Mouse (Mus musculus) neural tube, embryonic 11.5 days (tissue): Measurements from ENCODE around the gene Shc3. TPM values are rescaled to one million over a fixed set of nuclear protein-coding genes. Genes with fewer than 3 reads are reported as not detected.

ENCODE experiments used
- ATAC-seq: fragments of 200-750 bp; cut with Nextera tagmentation; 2 replicates; pipeline ENCODE4 v1.8.0; 2017; ENCODE audit warnings: moderate number of reproducible peaks, mild to moderate bottlenecking, moderate TSS enrichment, moderate library complexity; ENCODE audit not compliant: insufficient read depth, low FRiP score, low TSS enrichment
- DNase-seq: peaks from one replicate; pipeline ENCODE4 v3.0.0-alpha.2; 2015; ENCODE audit warnings: low spot score
- H3K27ac ChIP-seq: fragments of 300-500 bp; sonication (generic); 2 replicates; pipeline ENCODE4 v1.5.1; 2014; ENCODE audit warnings: low read depth, mild to moderate bottlenecking, low read length
- H3K27me3 ChIP-seq: fragments of 300-500 bp; sonication (generic); 2 replicates; pipeline ENCODE4 v1.6.1; 2014; ENCODE audit warnings: mild to moderate bottlenecking, low read length, mixed read lengths; ENCODE audit not compliant: control insufficient read depth, insufficient read depth
- H3K36me3 ChIP-seq: fragments of 300-500 bp; sonication (generic); 2 replicates; pipeline ENCODE4 v1.6.1; 2014; ENCODE audit warnings: mild to moderate bottlenecking, low read length, moderate library complexity, mixed read lengths; ENCODE audit not compliant: control insufficient read depth, insufficient read depth
- H3K4me1 ChIP-seq: fragments of 300-500 bp; sonication (generic); 2 replicates; pipeline ENCODE4 v1.6.1; 2014; ENCODE audit warnings: low read length, mixed read lengths; ENCODE audit not compliant: control insufficient read depth, insufficient read depth
- H3K4me2 ChIP-seq: fragments of 300-500 bp; sonication (generic); 2 replicates; pipeline ENCODE4 v1.6.1; 2014; ENCODE audit warnings: low read depth, mild to moderate bottlenecking, moderate library complexity
- H3K4me3 ChIP-seq: fragments of 300-500 bp; sonication (generic); 2 replicates; pipeline ENCODE4 v1.5.1; 2014; ENCODE audit warnings: low read depth, low read length
- H3K9ac ChIP-seq: fragments of 300-500 bp; sonication (generic); 2 replicates; pipeline ENCODE4 v1.6.1; 2014; ENCODE audit warnings: mild to moderate bottlenecking, low read length
- H3K9me3 ChIP-seq: fragments of 300-500 bp; sonication (generic); 2 replicates; pipeline ENCODE4 v1.6.1; 2016; ENCODE audit warnings: low read length; ENCODE audit not compliant: control insufficient read depth
- WGBS: fragments of 180-500 bp; shearing (Covaris S2); extraction: QIAGEN DNeasy Blood & Tissue Kit; methylation state at CpG from one replicate; pipeline ENCODE4 v1.1.7; 2014; 5-methylcytosine and 5-hydroxymethylcytosine counted together
- polyA plus RNA-seq: library from polyadenylated mRNA; unstranded; fragments of >200 nt; fragmentation: Nextera tagmentation; extraction: Ambion mirVana; gene quantifications from 2 replicates; pipeline ENCODE4 v1.2.1, GENCODE M21; 2014

Gene Shc3
- polyA plus RNA-seq, 1 experiment from 2014 or later = 2.9 TPM

DNA sequence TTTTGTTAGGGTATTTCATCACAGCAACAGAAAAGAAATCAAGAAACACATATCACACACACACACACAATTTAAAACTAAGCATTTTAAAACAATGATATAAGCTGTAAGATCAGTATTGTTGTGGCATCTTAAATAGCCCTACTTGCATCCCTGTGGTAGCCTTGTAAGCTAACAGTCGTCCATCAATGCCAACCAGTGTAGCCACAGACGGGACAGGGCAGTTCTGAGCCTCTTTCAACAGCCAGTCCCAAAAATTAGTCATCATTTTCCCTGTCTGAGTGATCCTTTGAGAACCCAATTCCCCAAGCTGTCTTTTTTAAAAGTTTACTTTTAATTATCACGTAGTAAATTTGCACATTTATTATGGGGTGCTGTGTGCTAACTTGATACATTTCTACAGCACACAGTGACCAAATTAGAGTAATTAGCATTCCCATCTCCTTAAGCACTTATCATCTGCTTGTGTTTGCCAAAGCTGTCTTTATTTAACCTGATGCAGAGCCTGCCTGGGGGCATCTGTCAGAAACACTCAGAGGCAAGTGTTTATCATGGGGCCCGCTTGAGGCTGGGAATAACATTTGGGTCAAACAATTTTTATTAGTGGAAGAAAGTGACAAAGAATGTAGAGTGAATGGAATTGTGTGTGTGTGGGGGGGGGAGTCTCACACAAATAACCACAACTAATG lies 112.9 kb downstream of the Shc3 start:
- H3K4me2 ChIP-seq = no peak overlapping the region
- H3K9me3 ChIP-seq = no peaks in the 10 kb centered on the region
- H3K9ac ChIP-seq = no peak overlapping the region
- no peak overlapping the region for H3K4me3 ChIP-seq
- ATAC-seq (no peak), DNase-seq (no peak)
- no peaks in the 10 kb centered on the region for H3K27me3 ChIP-seq
- no peaks in the 10 kb centered on the region for H3K4me1 ChIP-seq
- no peaks in the 10 kb centered on the region for H3K36me3 ChIP-seq
- H3K27ac ChIP-seq = no peak overlapping the region
- 41% methylated on average over 4 of the region's 4 CpGs for WGBS

DNA sequence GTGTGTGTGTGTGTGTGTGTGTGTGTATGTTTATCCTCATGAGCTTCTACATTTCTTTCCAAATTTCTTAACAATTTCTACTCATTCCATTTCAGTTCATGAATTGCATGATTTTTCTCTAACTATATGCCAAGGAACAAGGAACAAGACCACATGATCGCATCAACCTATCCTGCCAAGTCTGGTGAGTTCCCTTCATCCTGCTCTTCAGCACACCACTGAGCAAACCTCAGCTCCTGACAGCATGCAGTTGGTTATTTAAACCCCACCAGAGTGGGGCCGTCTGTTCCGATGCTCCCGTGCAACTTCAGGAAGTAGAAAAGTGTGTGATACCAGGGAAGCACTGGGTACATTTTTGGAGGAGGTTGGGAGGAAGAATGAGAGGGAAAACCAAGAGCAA lies 122.7 kb downstream of the Shc3 start:
- Histone ChIP-seq H3K27me3 (no peaks in the 10 kb centered on the region), H3K4me1 (no peaks in the 10 kb centered on the region), H3K4me2 (no peak overlapping the region), H3K27ac (no peak overlapping the region), H3K4me3 (no peak overlapping the region), H3K9ac (no peak overlapping the region), H3K36me3 (no peaks in the 10 kb centered on the region), H3K9me3 (no peaks in the 10 kb centered on the region)
- WGBS = 84% methylated on average over 4 of the region's 4 CpGs
- no peak for DNase-seq
- no peak for ATAC-seq

DNA sequence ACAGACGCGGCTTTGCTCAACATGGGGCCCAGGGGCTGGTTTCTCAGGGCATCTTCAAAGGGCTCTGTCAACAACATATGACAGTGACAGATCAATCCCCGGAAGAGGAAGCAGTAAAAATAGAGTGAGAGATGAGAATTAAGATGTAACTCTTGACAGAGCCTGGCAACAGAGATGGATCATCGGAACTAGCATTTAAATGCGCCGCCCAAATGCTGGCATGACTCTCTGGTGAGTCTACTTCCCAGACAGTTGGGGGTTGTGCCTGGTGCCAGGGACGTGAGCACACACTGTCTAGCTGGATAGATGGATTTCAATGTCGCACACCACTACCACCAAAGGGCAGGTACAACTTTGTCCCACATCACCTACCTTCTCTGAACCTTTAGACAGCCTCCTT lies 126.3 kb downstream of the Shc3 start:
- DNase-seq = no peak
- no peaks in the 10 kb centered on the region for H3K36me3 ChIP-seq
- no peak overlapping the region for H3K4me2 ChIP-seq
- H3K9ac ChIP-seq = no peak overlapping the region
- no peak for ATAC-seq
- no peak overlapping the region for H3K4me3 ChIP-seq
- no peak overlapping the region for H3K27ac ChIP-seq
- no peaks in the 10 kb centered on the region for H3K9me3 ChIP-seq
- WGBS = 75% methylated on average over 8 of the region's 8 CpGs
- no peaks in the 10 kb centered on the region for H3K27me3 ChIP-seq
- H3K4me1 ChIP-seq = no peaks in the 10 kb centered on the region

DNA sequence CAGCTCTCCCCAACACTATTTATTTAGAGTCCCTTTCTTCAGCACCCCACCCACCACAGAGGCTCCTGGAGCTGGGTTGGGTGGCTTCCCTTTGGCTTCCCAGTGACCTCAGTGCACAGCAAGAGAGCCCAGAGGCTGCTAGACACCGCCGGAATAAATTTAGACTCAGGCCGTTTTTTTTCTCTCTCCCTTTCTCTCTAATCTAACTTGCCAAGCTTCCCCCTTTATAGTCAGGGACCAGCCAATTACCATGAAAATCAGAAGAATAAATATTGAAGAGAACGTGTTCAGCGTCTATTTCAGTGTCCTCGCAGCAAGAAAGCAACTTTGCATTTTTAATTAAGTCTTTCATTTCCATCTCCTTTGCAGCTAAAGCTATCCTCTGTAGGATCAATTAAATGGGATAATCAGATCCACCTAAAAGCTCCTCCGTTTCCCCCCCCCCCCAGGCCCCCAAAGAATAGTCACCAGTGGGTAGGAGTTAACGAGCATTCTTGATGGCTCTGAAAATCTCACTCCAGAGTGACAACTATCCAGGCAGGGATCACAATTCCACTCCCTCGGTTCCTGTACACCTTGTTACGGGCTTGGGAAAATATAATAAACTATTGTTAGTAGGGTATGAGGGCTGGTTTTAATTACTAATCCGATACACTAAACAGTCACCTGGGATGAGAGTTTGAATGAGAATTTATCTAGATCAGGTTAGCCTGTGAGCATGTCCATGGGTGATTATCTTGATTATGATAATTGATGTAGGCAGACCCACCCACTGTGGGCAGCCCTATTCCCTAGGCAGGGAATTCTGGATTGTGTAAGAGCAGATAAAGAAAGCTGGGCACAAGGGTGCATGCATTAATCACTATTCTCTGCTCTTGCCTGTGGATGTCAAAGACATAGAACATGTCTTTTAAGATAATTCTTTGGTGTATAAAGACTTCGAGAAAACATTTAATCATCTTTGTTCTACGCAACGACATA lies 131.8 kb downstream of the Shc3 start:
- no peaks in the 10 kb centered on the region for H3K9me3 ChIP-seq
- no peak overlapping the region for H3K4me3 ChIP-seq
- DNase-seq (no peak), ATAC-seq (no peak)
- no peak overlapping the region for H3K9ac ChIP-seq
- no peak overlapping the region for H3K27ac ChIP-seq
- no peak overlapping the region for H3K4me2 ChIP-seq
- no peaks in the 10 kb centered on the region for H3K4me1 ChIP-seq
- no peaks in the 10 kb centered on the region for H3K36me3 ChIP-seq
- H3K27me3 ChIP-seq = no peaks in the 10 kb centered on the region
- 84% methylated on average over 14 of the region's 14 CpGs for WGBS

DNA sequence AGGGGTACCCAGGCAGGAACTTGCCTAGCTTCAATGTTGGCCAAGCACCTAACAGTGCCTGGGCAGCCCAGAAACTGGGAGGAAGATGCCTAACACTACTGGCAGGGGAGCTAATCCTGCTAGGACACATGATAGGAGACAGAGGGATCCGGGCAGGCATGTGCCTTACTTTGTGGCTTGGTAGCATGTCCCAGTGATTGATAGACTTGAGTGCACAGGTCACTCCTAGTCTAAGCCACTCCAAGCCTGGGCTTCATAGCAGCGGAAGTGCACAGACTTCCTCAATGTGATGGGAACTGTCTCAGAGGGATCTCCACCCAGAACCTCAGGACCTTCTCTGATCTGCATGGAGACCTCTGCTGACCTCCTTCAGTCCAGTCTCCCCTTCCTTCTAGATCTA lies 134.1 kb downstream of the Shc3 start:
- Histone ChIP-seq H3K27me3 (no peaks in the 10 kb centered on the region), H3K4me1 (no peaks in the 10 kb centered on the region), H3K9ac (no peak overlapping the region), H3K27ac (no peak overlapping the region), H3K9me3 (no peaks in the 10 kb centered on the region), H3K4me2 (no peak overlapping the region), H3K36me3 (no peaks in the 10 kb centered on the region), H3K4me3 (no peak overlapping the region)
- ATAC-seq (no peak), DNase-seq (no peak)
- 61% methylated on average over 2 of the region's 2 CpGs for WGBS

DNA sequence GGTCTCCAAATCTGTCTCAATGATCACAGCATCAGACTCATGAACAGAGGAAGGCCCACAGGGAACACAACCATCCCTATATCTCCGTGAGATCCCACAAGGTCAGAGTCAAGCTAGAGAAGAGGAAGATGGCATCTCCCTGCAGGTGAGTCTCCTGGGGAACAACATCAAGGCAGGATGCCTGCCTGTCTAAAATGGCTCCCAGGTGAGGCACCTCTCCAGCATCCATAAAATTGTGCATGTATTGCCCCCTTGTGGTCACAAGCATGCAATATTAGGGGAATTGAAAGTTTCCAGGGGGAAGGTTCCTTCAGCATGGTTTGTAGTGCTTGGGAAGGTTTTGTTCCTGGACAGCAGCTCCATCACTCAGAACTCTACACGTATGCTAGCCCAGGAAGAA lies 134.8 kb downstream of the Shc3 start:
- 50% methylated on average over 2 of the region's 2 CpGs for WGBS
- Histone ChIP-seq H3K4me2 (no peak overlapping the region), H3K27ac (no peak overlapping the region), H3K4me1 (no peaks in the 10 kb centered on the region), H3K9ac (no peak overlapping the region), H3K27me3 (no peaks in the 10 kb centered on the region), H3K36me3 (no peaks in the 10 kb centered on the region), H3K4me3 (no peak overlapping the region), H3K9me3 (no peaks in the 10 kb centered on the region)
- DNase-seq (no peak), ATAC-seq (no peak)

DNA sequence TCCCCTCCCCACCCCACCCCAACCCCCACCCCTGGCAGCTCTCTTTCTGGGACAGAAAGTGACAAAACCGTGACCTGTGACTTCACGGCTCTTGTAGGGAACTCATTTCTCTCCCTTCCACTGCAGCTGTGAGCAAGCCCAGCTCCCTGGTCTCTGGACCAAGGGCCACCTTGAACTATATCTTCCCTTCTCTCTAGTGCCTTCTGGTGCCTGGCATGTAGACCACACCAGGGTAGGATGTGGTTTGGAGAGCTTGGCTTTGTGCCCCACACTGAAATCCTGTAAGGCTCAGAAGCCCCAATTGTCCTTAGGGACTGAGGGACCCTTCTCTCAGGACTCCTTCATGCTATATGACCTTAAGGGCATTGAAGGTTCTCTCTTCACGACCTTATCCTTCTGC lies 135.8 kb downstream of the Shc3 start:
- ATAC-seq (no peak), DNase-seq (no peak)
- Histone ChIP-seq H3K36me3 (no peaks in the 10 kb centered on the region), H3K4me3 (no peak overlapping the region), H3K4me2 (no peak overlapping the region), H3K9ac (no peak overlapping the region), H3K9me3 (no peaks in the 10 kb centered on the region), H3K27ac (no peak overlapping the region), H3K27me3 (no peaks in the 10 kb centered on the region), H3K4me1 (no peaks in the 10 kb centered on the region)
- 60% methylated on average over 3 of the region's 3 CpGs for WGBS

DNA sequence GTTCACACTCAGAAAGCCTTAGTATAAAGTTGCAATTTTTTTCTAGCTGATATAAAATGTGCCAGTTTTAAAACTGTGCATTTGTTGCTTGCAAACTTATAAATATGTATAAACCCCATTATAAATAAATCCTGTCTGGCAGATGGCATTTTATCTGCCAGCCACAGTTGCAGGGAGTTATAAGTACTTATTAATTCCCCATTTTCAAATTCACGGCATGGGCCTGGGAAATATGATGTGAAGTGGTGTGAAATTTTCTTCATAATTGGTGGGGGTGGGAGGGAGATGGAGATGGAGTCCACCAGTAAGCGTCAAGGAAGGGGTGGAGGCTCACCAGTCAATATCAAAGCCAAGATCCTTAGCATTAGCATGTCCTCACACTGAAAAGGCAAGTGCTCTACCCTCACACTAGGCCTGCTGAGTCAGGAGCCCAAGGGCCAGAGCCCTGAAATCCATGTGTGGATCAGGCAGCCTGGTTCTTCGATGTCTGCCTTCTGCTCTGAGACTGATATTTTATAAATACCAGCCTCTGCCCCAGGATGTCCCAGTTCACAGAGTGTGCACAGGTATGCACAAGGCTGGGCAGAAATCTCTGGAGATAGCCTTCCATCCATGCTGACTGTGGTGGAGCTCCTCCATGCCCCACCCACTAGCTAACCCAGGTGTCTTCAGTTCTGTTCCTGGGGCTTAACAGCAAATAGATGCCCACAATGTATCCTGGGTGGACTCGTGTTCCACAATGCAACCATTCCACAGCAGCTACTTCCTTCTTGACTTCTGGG lies 143.4 kb downstream of the Shc3 start:
- H3K4me1 ChIP-seq = no peaks in the 10 kb centered on the region
- H3K4me2 ChIP-seq = no peak overlapping the region
- DNase-seq = no peak
- no peaks in the 10 kb centered on the region for H3K9me3 ChIP-seq
- H3K36me3 ChIP-seq = no peaks in the 10 kb centered on the region; the same call in 1 of the 2 replicates
- 83% methylated on average over 4 of the region's 4 CpGs for WGBS
- no peak overlapping the region for H3K4me3 ChIP-seq
- no peak overlapping the region for H3K27ac ChIP-seq
- no peak overlapping the region for H3K9ac ChIP-seq
- ATAC-seq = no peak
- no peaks in the 10 kb centered on the region for H3K27me3 ChIP-seq
